9 mouse cellular contexts compared by ENCODE assay signal in the genomic region with DNA sequence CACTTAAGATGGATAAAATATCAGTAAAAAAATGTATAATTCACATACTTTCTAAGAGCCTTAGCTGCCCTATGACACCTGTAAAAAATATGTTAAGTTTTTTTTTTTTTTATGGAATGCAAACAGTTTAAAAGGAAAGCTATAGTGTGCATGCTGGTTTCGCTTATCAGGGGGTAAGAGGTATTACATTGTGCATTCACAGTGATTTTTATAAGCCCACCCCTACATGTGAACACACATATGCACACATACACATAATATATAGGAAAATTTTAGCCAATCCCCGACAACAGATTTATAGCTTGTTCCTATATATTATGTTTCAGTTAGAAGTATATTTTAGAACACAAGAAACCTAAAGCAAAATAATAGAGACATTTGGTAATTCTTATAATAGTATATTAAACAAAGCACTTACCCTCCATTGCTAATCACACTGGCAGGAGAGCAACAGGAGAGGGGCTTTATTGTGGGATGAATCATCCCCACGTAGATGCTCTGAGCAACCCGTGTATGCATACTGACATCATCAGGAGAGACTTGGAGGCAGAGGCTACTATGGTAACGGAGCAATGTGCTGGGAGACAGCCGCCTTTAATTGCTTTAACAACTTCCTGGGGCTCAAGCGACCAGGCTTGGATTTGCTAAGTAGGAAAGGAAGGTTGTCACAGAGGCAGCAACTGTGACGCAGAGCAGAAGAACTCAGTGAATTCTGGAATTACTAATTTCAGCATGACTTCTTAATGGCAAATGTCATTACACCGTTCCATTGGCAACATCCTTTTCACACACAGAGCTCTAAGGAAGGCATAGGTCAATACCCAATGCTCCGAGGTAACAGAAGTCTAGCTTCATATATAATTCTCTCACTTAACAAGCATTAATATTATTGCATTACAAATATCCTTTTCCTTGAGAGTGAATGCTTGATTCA. TPM values are rescaled to one million over a fixed set of nuclear protein-coding genes. Genes with fewer than 3 reads are reported as not detected.
DNase-seq lines count a peak whose midpoint lies in the region; TF ChIP-seq lines count a peak whose summit lies in the region.
"Had no signal": no experiment of that assay in that cellular context is flagged by ENCODE, and none has a peak within 500 bp of the region (broad histone marks: within the 10 kb centered on the region; RNA-seq: fewer than 3 reads in every experiment).

No protein-coding gene starts in this region.

- H3K4me1 ChIP-seq in thymus, adult 2 months (replicated peaks; ENCODE audit: control insufficient read depth, insufficient read depth, low read length), result no peaks in the 10 kb centered on the region

- intact Hi-C loops in left cerebral cortex, postnatal 36 days (cut with DNase I), result loop anchor here (5.0 kb wide), 1 partner anchor 50 kb away; a partner anchor contains a TSS
- intact Hi-C loops in gastrocnemius, postnatal 36 days (cut with DNase I), result no loop called here

- peak; percentile 34 to 56 for DNase-seq in layer of hippocampus, adult 18-20 months (ENCODE audit: low spot score in 2 of 2)
- no peak for DNase-seq in layer of hippocampus, postnatal 25 days (ENCODE audit: extremely low spot score in 1 of 2, low spot score in 1 of 2)
- DNase-seq in frontal cortex, postnatal 25 days (ENCODE audit: low spot score in 2 of 2), result peak; percentile 17 to 43
- DNase-seq in left cerebral cortex, postnatal 36 days (ENCODE audit: low spot score in 2 of 2), result peak; percentile 40 to 58
- peak; percentile 58 for DNase-seq in right cerebral cortex, postnatal 25 days
- no peak for DNase-seq in gastrocnemius, postnatal 36 days
- no peak for DNase-seq in urinary bladder, postnatal 36 days (ENCODE audit: low spot score in 2 of 2)
- DNase-seq in thymus, adult 2 months, result no peak

- TF ChIP-seq POLR2A in thymus, adult 2 months (IDR thresholded peaks at IDR 0.05; ENCODE audit: control insufficient read depth, extremely low read depth, insufficient read depth, low read length, poor library complexity), result no peak

- TF ChIP-seq CTCF in thymus, adult 2 months (IDR thresholded peaks at IDR 0.05; ENCODE audit: borderline replicate concordance, control insufficient read depth, extremely low read depth, insufficient read depth, low read length, poor library complexity), result no peak

- no peaks in the 10 kb centered on the region for H3K27me3 ChIP-seq in thymus, adult 2 months (ENCODE audit: control insufficient read depth, insufficient read depth, low read length)

- H3K4me3 ChIP-seq in thymus, adult 2 months (ENCODE audit: control insufficient read depth, insufficient read depth, low read length), result no peak overlapping the region

- WGBS in thymus, adult 2 months, result 92% methylated on average over 10 of the region's 10 CpGs

- no peak overlapping the region for H3K27ac ChIP-seq in thymus, adult 2 months (ENCODE audit: control insufficient read depth, insufficient read depth, low read length)

- H3K36me3 ChIP-seq in thymus, adult 2 months (ENCODE audit: control insufficient read depth, insufficient read depth, low read length), result no peaks in the 10 kb centered on the region

RNA-seq across cellular contexts. Expression of a gene that starts 47.9 kb away (rescaled TPM):
- total RNA-seq in layer of hippocampus, adult 18-20 months (2021), result 100 to 1,000 TPM; 188 to 199 TPM
- 100 to 1,000 TPM; 181 to 187 TPM for total RNA-seq in layer of hippocampus, postnatal 25 days (2021)
- 100 to 1,000 TPM; 242 to 256 TPM for total RNA-seq in left cerebral cortex, postnatal 36 days (2021)
- total RNA-seq in gastrocnemius, postnatal 36 days (2021), result 10 to 100 TPM; 30.1 to 33.3 TPM
- 67.3 and 67.8 TPM in 2 replicates for polyA plus RNA-seq in thymus, adult 2 months (2012; rRNA removed)
- total RNA-seq: MEL had no signal

Comparison
In these comparisons a context has a peak if more than half of its experiments do, and no peak if none do; other contexts are left out.
1. DNase-seq: peak in layer of hippocampus, adult 18-20 months (2 of 2), frontal cortex, postnatal 25 days (2 of 2), left cerebral cortex, postnatal 36 days (2 of 2) and right cerebral cortex, postnatal 25 days (single experiment); none in layer of hippocampus, postnatal 25 days (0 of 2), gastrocnemius, postnatal 36 days (0 of 2), urinary bladder, postnatal 36 days (0 of 2) and thymus, adult 2 months (single experiment).
2. RNA of a gene that starts 47.9 kb away (total RNA-seq): 242 to 256 TPM in left cerebral cortex, postnatal 36 days, 188 to 199 TPM in layer of hippocampus, adult 18-20 months and 181 to 187 TPM in layer of hippocampus, postnatal 25 days; 30.1 to 33.3 TPM in gastrocnemius, postnatal 36 days; every median in the first group is over 4 times any median in the second.